Mouse (Mus musculus) liver, embryonic 14.5 days (tissue): ENCODE results near the gene Brf1. TPM values are rescaled to one million over a fixed set of nuclear protein-coding genes. Genes with fewer than 3 reads are reported as not detected.

Source experiments
- ATAC-seq: fragments of 200-750 bp; cut with Nextera tagmentation; 2 replicates; pipeline ENCODE4 v1.8.0; 2017; ENCODE audit warnings: moderate number of reproducible peaks, mild to moderate bottlenecking, moderate library complexity; ENCODE audit not compliant: insufficient read depth
- DNase-seq, 3 experiments: peaks; one replicate each; pipeline ENCODE4 v3.0.0-alpha.2; 2012 to 2013; ENCODE audit warnings: low read depth in 3 of 3, low spot score in 3 of 3
- H3K27ac ChIP-seq: fragments of 300-500 bp; sonication (generic); 2 replicates; pipeline ENCODE4 v1.5.1; 2014; ENCODE audit warnings: moderate library complexity, mild to moderate bottlenecking, control low read depth, inconsistent platforms
- H3K27me3 ChIP-seq: fragments of 300-500 bp; sonication (generic); 2 replicates; pipeline ENCODE4 v1.6.1; 2014; ENCODE audit warnings: mild to moderate bottlenecking, low read length, moderate library complexity; ENCODE audit not compliant: control insufficient read depth, insufficient read depth
- H3K36me3 ChIP-seq: fragments of 300-500 bp; sonication (generic); replicated peaks from 2 replicates; pipeline ENCODE4 v1.6.1; 2014; ENCODE audit warnings: low read depth; ENCODE audit not compliant: control insufficient read depth, insufficient read depth
- H3K4me1 ChIP-seq, 2 experiments: fragments of 200-500 bp in 1 of 2; fragments of 300-500 bp in 1 of 2; sonication (generic) in 1 of 2; replicated peaks; 2 replicates each; pipeline ENCODE4 v1.6.1; 2012 to 2014; ENCODE audit warnings: antibody characterized with exemption in 1 of 2, inconsistent platforms in 1 of 2, low read length in 1 of 2; ENCODE audit not compliant: control insufficient read depth in 2 of 2, insufficient read depth in 2 of 2
- H3K4me2 ChIP-seq: fragments of 300-500 bp; sonication (generic); 2 replicates; pipeline ENCODE4 v1.6.1; 2014; ENCODE audit warnings: low read depth, mild to moderate bottlenecking, control low read depth, moderate library complexity
- H3K4me3 ChIP-seq, 2 experiments: fragments of 200-500 bp in 1 of 2; fragments of 300-500 bp in 1 of 2; sonication (generic) in 1 of 2; 2 replicates each; pipeline ENCODE4 v1.5.1; 2012 to 2014; ENCODE audit warnings: low read depth in 2 of 2, low read length in 2 of 2, mild to moderate bottlenecking in 2 of 2, control low read depth in 1 of 2, inconsistent platforms in 1 of 2, moderate library complexity in 1 of 2; ENCODE audit not compliant: insufficient read depth in 1 of 2
- H3K9ac ChIP-seq: fragments of 300-500 bp; sonication (generic); replicated peaks from 2 replicates; pipeline ENCODE4 v1.6.1; 2014; ENCODE audit warnings: mild to moderate bottlenecking, control low read depth, moderate library complexity
- H3K9me3 ChIP-seq: fragments of 300-500 bp; sonication (generic); 2 replicates; pipeline ENCODE4 v1.6.1; 2016; ENCODE audit warnings: low read length, mixed read lengths; ENCODE audit not compliant: control insufficient read depth
- CTCF ChIP-seq: IDR thresholded peaks from 2 replicates; pipeline ENCODE4 v1.5.1; 2016; ENCODE audit warnings: antibody characterized with exemption, low read depth, control low read depth
- EP300 ChIP-seq: IDR thresholded peaks from 2 replicates; pipeline ENCODE4 v1.6.1; 2016; ENCODE audit warnings: antibody characterized with exemption, low read depth
- WGBS: fragments of 180-500 bp; shearing (Covaris S2); extraction: QIAGEN DNeasy Blood & Tissue Kit; methylation state at CpG from one replicate; pipeline ENCODE4 v1.1.7; 2014; ENCODE audit not compliant: insufficient replicate concordance; 5-methylcytosine and 5-hydroxymethylcytosine counted together
- polyA plus RNA-seq, 2 experiments: library from polyadenylated mRNA; depleted of rRNA in 1 of 2; stranded (reverse) in 1 of 2; unstranded in 1 of 2; fragments of >200 nt; fragmentation: Nextera tagmentation in 1 of 2; extraction: Ambion mirVana in 1 of 2; gene quantifications; 2 replicates each; pipeline versions ENCODE4 v1.2.1 to v1.2.3; 2012 to 2014

Gene Brf1
- polyA plus RNA-seq, 2 experiments: 19.5 to 32.0 TPM

DNA sequence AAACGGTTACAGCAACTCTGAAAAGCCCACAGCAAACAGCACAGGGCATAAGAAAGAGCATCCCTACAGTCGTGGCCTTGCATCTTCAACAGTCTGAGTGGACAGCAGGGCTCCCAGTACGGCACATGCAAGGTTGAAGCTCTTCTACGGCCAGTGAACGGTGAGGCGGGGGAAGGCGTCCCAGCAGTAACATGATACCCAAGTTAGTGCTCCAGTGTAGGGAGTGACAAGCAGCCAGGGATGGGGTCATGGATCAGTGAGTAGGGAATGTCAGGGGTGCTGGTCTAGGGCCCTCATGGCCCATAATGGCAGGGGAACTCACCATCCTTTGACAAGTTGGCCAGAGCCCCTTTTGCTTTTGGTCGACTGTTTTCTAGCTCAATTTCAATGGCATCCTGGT, 31.6 kb downstream of the Brf1 start:
- H3K4me2 ChIP-seq: no peak overlapping the region
- no peak overlapping the region for H3K9ac ChIP-seq
- H3K9me3 ChIP-seq: no peaks in the 10 kb centered on the region
- no peak for TF ChIP-seq EP300
- no peak for TF ChIP-seq CTCF
- DNase-seq (no peak), ATAC-seq (no peak)
- no peak overlapping the region for H3K4me3 ChIP-seq
- WGBS: 75% methylated on average over 8 of the region's 8 CpGs
- peaks cover 58% of the 10 kb centered on the region for H3K36me3 ChIP-seq
- H3K27ac ChIP-seq: no peak overlapping the region
- H3K4me1 ChIP-seq: no peaks in the 10 kb centered on the region
- H3K27me3 ChIP-seq: no peaks in the 10 kb centered on the region

DNA sequence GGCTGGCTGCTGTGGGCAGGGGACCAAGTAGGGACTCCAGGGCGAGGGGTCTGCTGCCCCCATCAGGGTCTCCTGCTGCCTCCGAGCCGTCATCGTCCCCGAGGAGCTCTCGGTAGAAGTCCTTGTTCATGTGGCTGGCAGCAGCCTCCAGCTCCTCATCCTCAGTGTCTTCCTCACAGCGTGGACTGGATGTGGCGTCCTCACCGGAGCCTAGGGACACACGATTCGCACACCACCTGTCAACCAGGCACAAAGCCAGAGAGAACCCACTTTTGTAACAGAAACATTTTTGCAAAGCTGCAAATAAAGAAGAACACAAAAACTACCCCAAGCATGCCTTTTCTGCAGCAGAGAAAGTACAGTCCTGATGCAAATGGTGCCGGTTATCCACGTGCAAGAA, 34.7 kb downstream of the Brf1 start:
- H3K4me3 ChIP-seq: no peak overlapping the region
- H3K9ac ChIP-seq: no peak overlapping the region
- no peaks in the 10 kb centered on the region for H3K9me3 ChIP-seq
- no peak overlapping the region for H3K4me2 ChIP-seq
- TF ChIP-seq EP300 (no peak), CTCF (no peak)
- no peak for DNase-seq
- peaks cover 71% of the 10 kb centered on the region for H3K36me3 ChIP-seq
- ATAC-seq: no peak
- no peak overlapping the region for H3K27ac ChIP-seq
- H3K27me3 ChIP-seq: no peaks in the 10 kb centered on the region
- H3K4me1 ChIP-seq: no peaks in the 10 kb centered on the region
- WGBS: 89% methylated on average over 13 of the region's 13 CpGs

DNA sequence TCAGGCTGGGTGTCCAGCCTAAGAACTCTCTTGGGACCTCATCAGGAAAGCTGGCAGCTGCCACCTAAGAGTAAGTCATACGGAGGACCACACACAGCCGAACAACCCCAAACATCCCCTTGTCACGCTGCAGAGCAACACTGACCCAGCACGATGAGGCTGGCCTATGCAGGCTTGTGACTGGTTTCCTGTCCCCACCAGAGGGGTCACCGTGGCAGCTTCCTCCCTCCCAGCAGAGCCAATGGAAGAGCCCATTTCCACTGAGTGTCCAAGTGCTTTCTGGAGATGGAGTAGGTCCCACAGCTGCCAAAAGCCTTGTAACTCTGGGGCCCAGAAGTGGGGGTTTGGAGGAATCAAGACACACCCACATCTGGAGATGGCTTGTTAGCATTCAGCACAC, 38.6 kb downstream of the Brf1 start:
- no peak for TF ChIP-seq EP300
- no peak for TF ChIP-seq CTCF

DNA sequence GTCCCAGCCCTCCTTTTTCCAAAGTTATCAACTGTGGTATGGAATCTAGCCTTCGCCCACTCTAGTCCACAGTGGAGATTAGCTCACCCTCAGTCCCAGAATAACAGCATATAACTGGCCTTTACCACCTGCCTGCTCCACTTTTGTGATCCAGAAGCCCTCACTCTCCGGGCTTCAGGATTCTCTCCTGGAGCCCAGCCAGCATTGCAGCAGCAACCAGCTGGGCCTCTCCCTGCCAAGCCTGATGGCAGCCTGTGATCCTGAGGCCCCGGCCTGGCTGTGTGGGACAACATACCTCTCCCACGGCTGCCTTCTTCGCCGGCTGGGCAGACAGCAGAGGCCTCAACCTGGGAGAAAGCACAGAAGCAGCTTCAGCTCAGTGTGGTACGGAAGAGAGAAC, 39.1 kb downstream of the Brf1 start:
- TF ChIP-seq CTCF: no peak
- no peak for TF ChIP-seq EP300
- 87% methylated on average over 7 of the region's 7 CpGs for WGBS
- ATAC-seq: no peak
- H3K9ac ChIP-seq: no peak overlapping the region
- H3K4me3 ChIP-seq: no peak overlapping the region
- H3K27me3 ChIP-seq: no peaks in the 10 kb centered on the region
- no peaks in the 10 kb centered on the region for H3K9me3 ChIP-seq
- no peak overlapping the region for H3K27ac ChIP-seq
- no peak for DNase-seq
- H3K36me3 ChIP-seq: peaks cover 47% of the 10 kb centered on the region
- H3K4me2 ChIP-seq: no peak overlapping the region
- no peaks in the 10 kb centered on the region for H3K4me1 ChIP-seq

More for the DNA sequence above, 38.6 kb downstream of the Brf1 start:
- no peak overlapping the region for H3K4me3 ChIP-seq
- peaks cover 51% of the 10 kb centered on the region for H3K36me3 ChIP-seq
- no peak for ATAC-seq
- H3K9ac ChIP-seq: no peak overlapping the region
- no peaks in the 10 kb centered on the region for H3K4me1 ChIP-seq
- H3K27me3 ChIP-seq: no peaks in the 10 kb centered on the region
- H3K4me2 ChIP-seq: no peak overlapping the region
- no peak for DNase-seq
- H3K27ac ChIP-seq: no peak overlapping the region
- H3K9me3 ChIP-seq: no peaks in the 10 kb centered on the region
- WGBS: 75% methylated on average over 5 of the region's 5 CpGs

DNA sequence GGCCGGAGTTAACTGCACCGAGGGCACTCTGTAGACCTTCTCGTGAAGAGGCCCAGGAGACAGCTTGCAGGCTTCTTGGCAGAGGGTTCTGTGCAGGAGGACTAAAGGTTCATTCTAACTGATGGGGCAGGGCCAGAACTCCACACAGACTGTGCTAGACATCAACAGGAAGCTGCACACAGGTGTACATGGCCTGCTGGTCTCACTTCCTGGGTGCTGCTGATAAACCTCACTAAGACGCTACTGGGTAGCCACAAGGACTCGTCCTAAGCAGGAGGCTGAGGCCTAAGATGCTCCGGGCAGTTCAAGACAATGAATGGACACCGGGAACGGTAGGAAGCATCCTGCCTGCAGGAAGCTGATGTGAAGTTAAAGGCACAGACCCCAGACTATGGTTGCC, 41.1 kb downstream of the Brf1 start:
- Histone ChIP-seq H3K27ac (no peak overlapping the region), H3K4me2 (no peak overlapping the region), H3K4me3 (no peak overlapping the region), H3K4me1 (no peaks in the 10 kb centered on the region; a peak in 1 of 4 replicates), H3K9ac (no peak overlapping the region), H3K27me3 (no peaks in the 10 kb centered on the region), H3K36me3 (peaks cover 32% of the 10 kb centered on the region), H3K9me3 (no peaks in the 10 kb centered on the region)
- ATAC-seq: no peak
- no peak for TF ChIP-seq CTCF
- no peak for TF ChIP-seq EP300
- DNase-seq: no peak
- 76% methylated on average over 8 of the region's 8 CpGs for WGBS

DNA sequence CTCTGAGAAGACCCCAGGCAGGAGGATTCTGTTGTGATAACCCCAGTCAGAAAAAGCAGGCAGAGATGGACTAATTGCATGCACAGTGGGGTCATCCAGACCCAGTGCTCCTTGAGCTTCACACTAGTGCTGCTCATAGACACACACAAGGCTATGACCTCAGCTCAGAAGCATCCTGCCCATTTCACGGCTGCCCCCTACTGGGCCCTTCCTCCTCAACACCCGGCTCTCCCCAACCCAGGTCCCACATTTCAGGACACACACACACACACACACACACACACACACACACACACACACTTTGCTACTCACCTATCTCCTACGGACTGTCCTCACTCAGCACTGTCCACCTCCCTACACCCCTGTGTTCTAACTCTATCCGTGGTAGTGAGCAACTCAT, 42.2 kb downstream of the Brf1 start:
- DNase-seq (no peak), ATAC-seq (no peak)
- Histone ChIP-seq H3K4me1 (no peaks in the 10 kb centered on the region; a peak in 1 of 4 replicates), H3K27me3 (no peaks in the 10 kb centered on the region), H3K9me3 (no peaks in the 10 kb centered on the region), H3K4me2 (no peak overlapping the region), H3K27ac (no peak overlapping the region), H3K36me3 (peaks cover 28% of the 10 kb centered on the region), H3K9ac (no peak overlapping the region), H3K4me3 (no peak overlapping the region)
- TF ChIP-seq CTCF (peak; percentile 61), EP300 (no peak)
- 40% methylated on average over 4 of the region's 4 CpGs for WGBS
